Mouse (Mus musculus) cerebellum, postnatal 10 days (tissue): ENCODE results near the gene Psmb3.
"Not testable (repeated sequence)": the region's sequence is repeated elsewhere in the genome, so short reads cannot be mapped to it uniquely, and the experiment has no call there.

Experiments
- DNase-seq, 2 experiments: peaks; one replicate each; pipeline ENCODE4 v3.0.0; 2021; ENCODE audit warnings: mixed read lengths in 2 of 2

The Psmb3 gene

GRCm38 (mm10) chr11:97719041-97719440 lies 15.8 kb downstream of the Psmb3 start:
- no peak for DNase-seq

GRCm38 (mm10) chr11:97721338-97721737 lies 18.1 kb downstream of the Psmb3 start:
- DNase-seq = no peak

- DNase-seq = peak in 1 of 2 experiments; percentile 42
These were observed 20.5 kb downstream of the Psmb3 start for GRCm38 (mm10) chr11:97723709-97724108.

DNA sequence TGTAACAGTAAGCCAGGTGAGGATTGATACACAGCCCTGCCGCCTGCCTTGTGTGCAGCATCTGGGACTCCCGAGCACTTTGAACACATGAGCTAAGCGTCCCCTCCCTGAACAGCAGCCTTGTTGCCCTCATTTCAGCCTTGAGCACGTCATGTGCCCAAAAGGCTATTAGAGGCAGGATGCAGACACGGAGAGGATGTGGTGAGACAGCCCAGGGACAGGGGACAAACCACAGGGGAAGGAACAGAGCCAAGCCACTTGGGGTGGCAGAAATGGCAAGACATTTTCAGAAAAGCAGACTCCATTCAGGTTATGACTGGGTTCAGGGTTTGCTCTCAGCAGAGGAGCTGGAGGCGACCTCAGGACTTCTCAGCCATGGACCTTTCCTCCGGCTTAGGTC lies 25.1 kb downstream of the Psmb3 start:
- DNase-seq = no peak

- no peak for DNase-seq
These were observed 25.5 kb downstream of the Psmb3 start for GRCm38 (mm10) chr11:97728730-97729129.

- DNase-seq = no peak
These were observed 30.5 kb downstream of the Psmb3 start for GRCm38 (mm10) chr11:97733689-97734088.

- DNase-seq = not testable (repeated sequence)
These were observed 31.6 kb downstream of the Psmb3 start for GRCm38 (mm10) chr11:97734810-97735209.

DNA sequence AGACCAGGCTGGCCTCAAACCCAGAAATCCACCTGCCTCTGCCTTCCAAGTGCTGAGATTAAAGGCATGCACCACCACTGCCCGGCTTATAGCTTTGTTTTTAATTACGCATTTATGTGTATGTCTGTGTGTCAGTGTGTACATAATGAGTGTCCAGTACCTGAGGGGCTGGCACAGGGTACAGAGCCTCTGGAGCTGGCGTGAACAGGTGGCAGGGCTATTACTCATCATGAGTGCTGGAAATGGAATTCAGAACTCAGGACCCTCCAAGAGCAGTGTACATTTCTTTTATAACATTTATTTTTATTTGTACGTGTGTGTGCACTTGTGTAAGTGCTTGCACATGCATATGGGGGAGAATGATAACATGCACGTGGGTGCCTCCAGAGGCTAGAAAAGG lies 33.4 kb downstream of the Psmb3 start:
- no peak for DNase-seq

DNA sequence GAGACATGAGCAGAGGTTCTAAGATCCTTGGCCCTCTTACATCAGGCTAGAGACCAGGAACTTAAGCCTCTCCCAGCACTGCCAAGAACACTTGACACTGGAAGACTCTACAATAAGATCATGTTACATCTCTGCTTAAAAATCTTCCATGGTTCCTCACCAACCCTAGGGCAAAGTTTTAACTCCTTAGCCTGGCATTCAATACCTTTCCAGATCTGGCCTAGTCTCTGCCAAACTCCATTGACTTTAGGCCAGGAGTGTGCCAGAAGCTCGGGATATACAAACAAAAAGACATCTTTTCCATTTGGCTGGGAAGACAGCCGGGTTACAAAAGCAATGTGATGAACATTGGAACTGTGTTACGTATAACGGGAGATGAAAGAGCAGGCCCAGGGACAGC lies 34.4 kb downstream of the Psmb3 start:
- no peak for DNase-seq

DNA sequence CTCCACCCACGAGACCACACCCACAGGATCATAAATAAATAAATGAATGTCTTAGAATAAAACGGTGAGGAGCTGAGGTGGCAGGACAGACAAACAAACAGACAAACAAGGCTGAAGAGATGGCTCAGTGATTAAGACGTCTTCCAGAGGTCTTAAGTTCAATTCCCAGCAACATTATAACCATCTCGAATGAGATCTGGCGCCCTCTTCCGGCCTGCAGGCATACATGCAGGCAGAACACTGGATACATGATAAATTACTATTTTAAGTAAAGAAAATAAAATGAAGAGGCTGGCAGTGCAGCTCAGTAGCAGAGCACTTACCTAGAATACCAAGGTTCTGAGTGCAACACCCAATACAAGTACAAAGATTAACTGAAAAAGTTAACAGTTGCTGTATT lies 35.5 kb downstream of the Psmb3 start:
- DNase-seq = no peak

- DNase-seq = no peak
These were observed 36.0 kb downstream of the Psmb3 start for GRCm38 (mm10) chr11:97739155-97739554.

DNA sequence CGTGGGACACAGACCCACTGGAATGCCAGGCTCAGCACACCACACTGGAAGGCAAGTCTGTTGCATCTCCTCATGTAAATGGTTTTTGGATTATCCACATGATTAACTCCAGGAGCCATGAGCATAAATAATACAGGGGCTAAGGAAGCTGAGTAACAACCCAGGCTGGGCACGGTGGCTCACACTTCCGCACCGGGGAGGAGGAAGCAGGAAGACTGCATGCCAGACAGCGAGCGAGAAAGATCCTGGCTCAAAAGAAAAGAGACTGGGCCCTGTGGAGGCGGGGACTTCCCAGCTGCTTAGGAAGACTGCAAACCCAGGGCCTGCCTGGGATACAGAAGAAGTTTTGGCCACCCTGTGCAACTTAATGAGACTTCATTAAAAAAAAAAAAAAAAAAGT lies 37.0 kb downstream of the Psmb3 start:
- DNase-seq = no peak

DNA sequence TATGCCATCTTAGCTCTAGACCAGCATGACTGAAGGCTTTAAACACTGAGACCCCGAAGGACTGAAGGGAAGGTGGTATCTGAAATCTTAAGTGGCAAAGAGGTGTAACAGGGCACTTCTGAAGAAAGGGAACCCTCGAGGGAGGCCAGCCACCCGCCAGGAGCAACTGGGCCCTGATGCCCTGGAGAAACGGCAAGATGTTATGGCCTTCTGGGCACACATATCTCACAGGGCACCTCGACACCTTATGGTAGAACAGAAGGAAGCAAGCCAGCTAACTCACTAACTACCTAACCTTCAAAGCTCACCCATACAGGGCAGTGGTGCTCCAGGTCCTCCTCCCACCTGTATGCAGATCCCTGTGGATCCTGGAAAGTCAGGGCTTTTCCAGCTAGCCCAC lies 39.0 kb downstream of the Psmb3 start:
- DNase-seq = no peak

GRCm38 (mm10) chr11:97742591-97742990 lies 39.4 kb downstream of the Psmb3 start:
- no peak for DNase-seq

- DNase-seq = no peak
These were observed 40.2 kb downstream of the Psmb3 start for GRCm38 (mm10) chr11:97743423-97743822.

DNA sequence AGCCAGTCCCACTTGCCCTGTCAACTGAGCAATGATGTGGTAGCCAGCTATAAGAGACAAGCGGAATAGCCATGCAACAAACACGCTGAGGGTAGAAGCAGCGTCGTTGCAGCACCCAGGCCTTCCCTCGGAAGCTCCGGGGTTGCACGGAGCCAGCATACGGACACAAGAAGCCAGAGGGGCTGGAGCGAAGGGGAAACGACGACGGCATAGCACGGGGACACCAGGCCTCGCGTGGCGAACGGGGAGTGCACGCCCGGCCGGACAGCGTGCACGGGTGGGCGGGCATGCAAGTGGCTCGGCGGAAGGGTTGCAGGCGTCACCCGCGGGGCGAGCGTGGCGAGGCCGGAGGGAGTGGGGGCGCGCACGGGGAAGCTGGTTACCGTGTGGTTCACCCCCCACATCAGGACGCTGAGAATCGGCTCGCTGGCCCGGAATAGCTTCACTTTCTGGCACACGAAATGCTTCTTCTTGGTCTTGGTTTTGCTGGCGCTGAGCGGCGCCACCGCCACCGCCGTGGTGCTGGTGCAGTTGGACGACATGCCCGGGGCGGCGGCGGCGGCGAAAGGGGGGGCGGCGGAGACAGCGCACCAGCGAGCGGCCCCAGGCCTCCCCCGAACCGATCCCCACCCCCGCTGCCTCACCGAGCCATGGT lies 41.0 kb downstream of the Psmb3 start, which contains the start of gene Pip4k2b:
TSS of gene Pip4k2b (minus strand) at position 642 of the 655 bp plus-strand sequence.
- DNase-seq = peak in 1 of 2 experiments; percentile 78

DNA sequence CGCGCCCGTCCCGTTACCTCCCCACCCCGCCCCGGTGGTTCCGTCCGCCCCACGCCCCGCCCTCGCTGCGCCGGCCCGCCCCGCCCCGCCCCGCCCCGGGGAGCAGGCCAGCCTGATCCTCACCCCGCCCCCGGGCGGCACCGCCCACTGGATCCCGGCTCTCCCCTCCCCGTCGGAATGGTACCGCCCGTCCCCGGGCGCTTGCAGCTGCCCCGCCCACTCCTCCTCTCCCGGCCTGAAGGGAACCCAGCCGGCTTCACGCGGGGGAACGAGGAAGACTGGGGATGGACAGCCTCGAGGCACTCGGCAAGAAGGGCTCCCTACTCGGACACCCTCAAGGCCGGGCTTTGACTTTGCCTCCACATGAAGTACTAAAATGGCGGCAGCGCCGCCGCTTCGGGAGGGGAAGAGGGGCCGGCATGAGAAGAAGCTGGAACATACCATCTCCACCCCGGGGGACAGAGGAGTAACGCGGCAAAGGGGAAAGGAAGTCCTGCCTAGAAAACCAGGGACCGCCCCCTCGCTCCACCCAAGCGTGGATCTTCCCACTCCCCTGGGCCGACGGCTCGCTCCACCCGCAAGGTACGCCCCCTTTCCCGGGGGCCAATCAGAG lies 41.6 kb downstream of the Psmb3 start:
- peak; percentile 99 to 100 for DNase-seq

- no peak for DNase-seq
These were observed 42.1 kb downstream of the Psmb3 start for GRCm38 (mm10) chr11:97745331-97745721.

DNA sequence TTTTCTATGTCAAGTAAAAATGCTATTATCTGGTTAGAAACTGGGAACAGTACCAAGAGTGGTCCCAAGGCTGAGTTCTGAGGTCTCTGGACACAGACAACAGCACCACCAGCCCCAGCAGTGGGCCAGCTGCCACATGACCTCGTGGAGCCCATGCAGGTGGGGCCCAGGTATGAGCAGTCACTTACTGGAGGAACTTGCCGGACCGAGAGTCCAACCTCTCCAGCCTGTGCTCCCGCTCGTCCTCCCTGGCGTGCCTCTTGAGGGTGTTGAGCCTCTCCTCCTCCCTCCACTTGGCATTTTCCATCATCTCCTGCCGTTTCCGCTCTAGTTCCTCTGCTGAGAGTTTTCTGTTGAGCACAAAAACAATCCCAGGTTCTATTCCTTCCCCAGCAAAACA lies 44.6 kb downstream of the Psmb3 start:
- DNase-seq = no peak

GRCm38 (mm10) chr11:97748496-97748895 lies 45.3 kb downstream of the Psmb3 start:
- DNase-seq = no peak

GRCm38 (mm10) chr11:97753277-97753676 lies 50.1 kb downstream of the Psmb3 start:
- DNase-seq = no peak

GRCm38 (mm10) chr11:97758125-97758524 lies 54.9 kb downstream of the Psmb3 start:
- DNase-seq = no peak

- no peak for DNase-seq
These were observed 55.7 kb downstream of the Psmb3 start for GRCm38 (mm10) chr11:97758942-97759341.

DNA sequence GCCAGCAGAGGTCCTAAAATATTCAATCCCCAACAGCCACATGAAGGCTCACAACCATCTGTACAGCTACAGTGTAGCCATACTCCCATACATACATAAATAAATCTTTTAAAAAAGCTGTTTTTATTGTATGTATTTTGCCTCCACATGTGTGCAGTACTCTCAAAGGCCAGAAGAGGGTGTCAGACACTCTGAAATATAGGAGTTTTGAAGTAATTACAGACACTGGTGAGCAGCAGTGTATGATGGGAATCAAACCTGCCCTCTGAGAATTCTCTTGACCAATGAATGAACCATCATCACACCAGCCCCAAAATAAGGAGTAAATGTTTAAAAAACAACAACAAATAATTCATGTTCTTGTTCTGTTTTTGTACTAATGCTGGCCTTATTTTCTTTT lies 58.4 kb downstream of the Psmb3 start:
- DNase-seq = no peak
